Mouse (Mus musculus) yolk sac, embryonic 10.5 days (tissue): ENCODE results near the gene Sdhd.

Source experiments
- DNase-seq: peaks from one replicate; pipeline ENCODE4 v3.0.0-alpha.2; 2017; ENCODE audit warnings: low spot score

Gene Sdhd

GRCm38 (mm10) chr9:50586955-50587354 is 16.7 kb downstream of the Sdhd start:
- peak; percentile 82 for DNase-seq

- no peak for DNase-seq
These were observed 18.3 kb downstream of the Sdhd start for GRCm38 (mm10) chr9:50585145-50585818.

- no peak for DNase-seq
These were observed 23.2 kb downstream of the Sdhd start for GRCm38 (mm10) chr9:50580370-50580769.

GRCm38 (mm10) chr9:50569599-50570525 is 33.8 kb downstream of the Sdhd start:
- DNase-seq, result no peak

- DNase-seq, result no peak
These were observed 35.7 kb downstream of the Sdhd start for GRCm38 (mm10) chr9:50567881-50568280.

GRCm38 (mm10) chr9:50567372-50567771 is 36.2 kb downstream of the Sdhd start:
- DNase-seq, result no peak

GRCm38 (mm10) chr9:50565940-50566339 is 37.7 kb downstream of the Sdhd start:
- DNase-seq, result peak; percentile 27

- DNase-seq, result no peak
These were observed 38.4 kb downstream of the Sdhd start for GRCm38 (mm10) chr9:50565173-50565572.

- DNase-seq, result no peak
These were observed 41.7 kb downstream of the Sdhd start for GRCm38 (mm10) chr9:50561918-50562360.

GRCm38 (mm10) chr9:50561145-50561917 is 42.3 kb downstream of the Sdhd start, which contains the start of gene Tex12:
Tex12 (minus strand) TSS chr9:50561325.
- no peak for DNase-seq

- DNase-seq, result peak; percentile 56
These were observed 48.5 kb downstream of the Sdhd start, which contains the start of gene Bco2 for GRCm38 (mm10) chr9:50555094-50555446. Bco2 (minus strand) TSS chr9:50555181.

GRCm38 (mm10) chr9:50554241-50555093 is 49.1 kb downstream of the Sdhd start, which contains the start of gene Il18:
Il18 (plus strand) TSS chr9:50554827.
- DNase-seq, result peak; percentile 20

GRCm38 (mm10) chr9:50553547-50553946 is 50.1 kb downstream of the Sdhd start:
- DNase-seq, result no peak

GRCm38 (mm10) chr9:50552206-50552605 is 51.4 kb downstream of the Sdhd start:
- DNase-seq, result no peak

GRCm38 (mm10) chr9:50548936-50549335 is 54.7 kb downstream of the Sdhd start:
- no peak for DNase-seq

- no peak for DNase-seq
These were observed 55.6 kb downstream of the Sdhd start for GRCm38 (mm10) chr9:50547859-50548478.
